Mouse (Mus musculus) adrenal gland, adult 2 months (tissue): ENCODE results near the gene Pla2g5. TPM values are rescaled to one million over a fixed set of nuclear protein-coding genes. Genes with fewer than 3 reads are reported as not detected.
"Not testable (repeated sequence)": the region's sequence is repeated elsewhere in the genome, so short reads cannot be mapped to it uniquely, and the experiment has no call there.

Experiments used
- DNase-seq: peaks from one replicate; pipeline ENCODE4 v3.0.0; 2021
- polyA plus RNA-seq: library from polyadenylated mRNA; depleted of rRNA; stranded (reverse); fragments of >200 nt; gene quantifications from 2 replicates; pipeline ENCODE4 v1.2.3, GENCODE M21; 2012
- total RNA-seq, 2 experiments: library from RNA; stranded (reverse); gene quantifications; 2 replicates each; pipeline ENCODE4 v1.2.3; 2021

Pla2g5 gene
- total and polyA plus RNA-seq, 3 experiments = 13.1 to 88.3 (median 13.1) TPM

- no peak for DNase-seq
Measured at GRCm38 (mm10) chr4:138858446-138858845, 4.8 kb downstream of the Pla2g5 start.

GRCm38 (mm10) chr4:138857576-138857975, 5.7 kb downstream of the Pla2g5 start:
- no peak for DNase-seq

DNA sequence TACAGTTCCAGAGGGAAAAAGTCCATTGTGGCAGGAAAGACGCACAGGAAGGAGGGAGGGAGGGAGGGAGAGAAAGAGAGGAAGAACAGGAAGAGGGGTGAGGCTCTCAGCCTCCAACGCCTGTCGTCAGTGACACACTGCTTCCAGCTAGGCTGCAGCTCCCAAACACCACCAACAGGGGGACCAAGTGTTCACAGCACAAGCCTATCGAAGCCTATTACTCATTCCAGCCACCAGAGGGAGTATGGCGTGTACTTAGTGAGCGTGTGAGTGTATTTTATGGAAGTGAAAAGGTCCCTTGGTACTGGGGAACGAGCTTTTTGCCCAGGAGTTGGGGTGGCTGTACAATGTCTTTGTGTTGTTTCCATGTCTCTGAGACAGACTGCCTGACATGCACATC, 6.8 kb downstream of the Pla2g5 start:
- DNase-seq = peak; percentile 63

GRCm38 (mm10) chr4:138855092-138855632, 8.1 kb downstream of the Pla2g5 start:
- no peak for DNase-seq

DNA sequence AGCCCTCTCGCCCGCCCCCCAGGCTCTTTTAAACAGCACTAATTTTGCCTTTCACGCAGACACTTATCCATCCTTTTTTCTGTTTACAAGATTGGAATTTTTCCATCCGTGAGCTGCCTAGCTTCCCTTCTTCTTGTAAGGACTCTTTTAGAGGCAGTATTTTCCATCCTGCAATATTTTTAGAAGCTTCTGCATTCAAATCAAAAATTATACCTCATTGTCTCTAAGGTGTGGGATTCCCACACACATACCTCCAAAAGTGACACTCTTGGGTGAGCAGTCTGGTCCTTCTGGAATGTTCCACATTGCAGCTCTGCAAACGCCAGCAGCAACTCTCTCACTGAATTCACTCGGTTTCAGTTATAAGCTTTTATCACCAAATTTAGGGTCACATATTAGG, 10.3 kb downstream of the Pla2g5 start:
- DNase-seq = no peak

DNA sequence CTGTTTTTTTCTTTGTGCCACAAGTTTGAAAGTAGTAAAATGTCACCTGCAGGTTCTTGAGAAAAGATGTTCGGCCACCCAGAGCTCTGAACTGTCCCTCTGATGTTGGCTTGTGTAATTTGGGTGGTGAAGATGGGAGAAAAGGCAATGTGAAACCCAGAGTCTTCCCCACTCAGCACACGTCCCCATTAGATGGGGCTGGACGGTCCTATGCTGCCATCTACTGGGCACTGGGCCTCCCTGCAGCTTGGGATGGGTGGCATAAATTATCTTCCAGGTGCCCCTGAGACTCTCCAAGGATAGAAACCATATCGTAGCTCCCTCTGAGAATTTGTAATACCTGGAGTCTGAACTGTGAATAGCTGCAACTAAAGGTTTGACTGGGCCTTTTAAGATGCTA, 11.8 kb downstream of the Pla2g5 start:
- DNase-seq = peak; percentile 66

DNA sequence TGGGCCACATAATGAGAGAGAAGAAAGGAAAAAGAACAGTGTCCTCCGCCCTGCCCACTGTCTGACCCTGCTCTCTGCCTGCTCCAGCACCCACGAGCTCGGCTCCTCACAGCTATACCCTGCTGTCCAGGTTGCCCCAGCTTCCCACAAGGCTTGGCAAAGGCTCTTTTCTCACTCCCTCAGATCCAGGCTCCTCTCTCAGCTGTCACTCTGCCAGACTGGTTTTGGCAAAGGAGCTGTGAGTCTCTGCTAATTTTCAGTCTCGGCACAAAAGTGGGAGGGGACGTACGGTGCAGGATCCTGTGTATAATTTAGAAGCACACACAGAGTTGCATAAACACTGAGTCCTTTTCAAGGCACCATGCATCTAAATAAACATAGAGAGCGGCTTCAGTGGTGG, 21.9 kb downstream of the Pla2g5 start:
- no peak for DNase-seq

- no peak for DNase-seq
Measured at GRCm38 (mm10) chr4:138840726-138841125, 22.6 kb downstream of the Pla2g5 start.

DNA sequence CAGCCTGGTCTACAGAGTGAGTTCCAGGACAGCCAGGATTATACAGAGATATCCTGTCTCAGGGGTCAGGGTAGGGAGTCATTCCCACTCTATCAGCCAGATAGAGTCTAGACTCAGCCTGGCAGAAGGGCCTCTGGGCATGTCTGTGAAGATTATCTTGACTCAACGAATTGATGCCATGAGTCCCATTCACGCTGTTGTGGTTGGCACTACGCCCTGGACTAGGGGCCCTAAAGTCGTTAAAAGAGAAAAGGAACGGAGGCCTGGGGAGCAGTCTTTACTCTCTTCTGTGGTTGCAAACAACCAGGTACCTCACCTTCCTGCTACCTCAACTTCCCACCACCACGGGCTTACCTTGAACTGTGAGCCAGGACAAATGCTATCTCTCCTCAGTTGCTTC, 23.5 kb downstream of the Pla2g5 start:
- DNase-seq = no peak

DNA sequence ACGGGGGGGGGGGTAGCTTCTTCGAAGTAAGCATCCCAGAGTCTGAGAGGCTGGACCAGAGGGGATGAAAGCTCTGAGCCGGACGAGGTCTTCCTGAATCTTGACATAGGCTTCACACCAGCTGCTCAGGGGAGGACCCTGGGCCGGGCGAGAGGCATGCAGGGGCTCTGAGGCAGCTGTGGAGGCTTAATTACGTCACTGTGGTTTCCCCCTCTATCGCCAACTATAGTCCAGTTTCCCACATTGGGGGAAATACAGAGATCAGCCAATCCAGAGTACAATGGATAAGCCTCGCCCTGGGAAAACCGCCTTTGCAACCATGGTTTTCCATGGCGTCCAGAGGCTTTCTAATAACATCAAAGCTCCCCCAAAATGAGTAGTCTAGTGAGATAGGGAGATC, 36.1 kb downstream of the Pla2g5 start:
- no peak for DNase-seq

DNA sequence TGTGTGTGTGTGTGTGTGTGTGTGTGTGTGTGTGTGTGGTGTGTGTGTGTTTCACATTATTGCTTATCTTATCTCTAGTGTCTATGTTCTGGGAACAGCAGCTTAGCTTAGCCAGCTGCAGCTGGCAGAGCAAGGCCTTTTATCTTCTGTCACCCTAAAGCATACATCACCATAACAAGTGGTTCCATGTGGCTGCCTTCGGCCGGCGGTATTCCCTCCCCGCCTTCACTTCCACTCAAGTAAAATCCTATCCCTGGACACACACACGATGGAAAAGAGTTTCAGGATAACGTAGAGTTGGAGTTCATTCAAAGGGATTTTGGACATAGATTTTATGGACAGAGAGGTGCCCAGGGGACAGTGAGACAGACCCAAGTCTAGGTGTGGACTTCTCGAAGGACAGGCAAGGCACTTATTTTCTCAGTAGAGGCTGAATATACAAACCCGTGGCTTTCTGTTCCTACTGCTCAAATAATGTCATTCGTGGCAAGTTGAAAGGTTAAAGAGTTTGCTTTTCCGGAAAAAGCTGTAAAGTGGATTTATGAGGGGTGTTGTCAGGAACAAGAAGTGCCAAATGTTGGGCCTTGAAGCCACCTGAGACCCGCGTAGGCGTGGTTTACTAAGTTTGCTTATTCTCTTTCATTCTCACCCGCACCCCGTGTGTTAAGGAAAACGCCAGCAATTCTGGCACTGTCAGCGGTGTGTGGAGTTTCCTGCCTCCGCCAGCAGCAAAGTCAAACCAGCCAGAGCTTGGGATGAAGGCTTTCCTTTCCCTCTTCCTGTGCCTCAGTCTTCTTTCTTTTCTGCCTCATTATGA, 37.3 kb downstream of the Pla2g5 start:
- no peak for DNase-seq

GRCm38 (mm10) chr4:138824660-138825059, 38.6 kb downstream of the Pla2g5 start:
- DNase-seq = no peak

DNA sequence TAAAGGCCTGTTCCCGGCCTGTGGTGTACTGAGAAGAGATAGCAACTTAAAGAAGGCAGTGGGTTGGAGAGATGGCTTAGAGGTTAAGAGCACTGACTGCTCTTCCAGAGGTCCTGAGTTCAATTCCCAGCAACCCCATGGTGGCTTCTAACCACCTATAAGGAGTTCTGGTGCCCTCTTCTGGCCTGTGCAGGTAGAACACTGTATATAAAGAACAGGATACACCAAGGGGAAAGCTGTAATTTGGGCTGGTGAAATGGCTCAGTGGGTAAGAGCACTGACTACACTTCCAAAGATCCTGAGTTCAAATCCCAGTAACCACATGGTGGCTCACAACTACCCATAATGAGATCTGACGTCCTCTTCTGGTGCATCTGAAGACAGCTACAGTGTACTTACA, 39.1 kb downstream of the Pla2g5 start:
- DNase-seq = not testable (repeated sequence)

DNA sequence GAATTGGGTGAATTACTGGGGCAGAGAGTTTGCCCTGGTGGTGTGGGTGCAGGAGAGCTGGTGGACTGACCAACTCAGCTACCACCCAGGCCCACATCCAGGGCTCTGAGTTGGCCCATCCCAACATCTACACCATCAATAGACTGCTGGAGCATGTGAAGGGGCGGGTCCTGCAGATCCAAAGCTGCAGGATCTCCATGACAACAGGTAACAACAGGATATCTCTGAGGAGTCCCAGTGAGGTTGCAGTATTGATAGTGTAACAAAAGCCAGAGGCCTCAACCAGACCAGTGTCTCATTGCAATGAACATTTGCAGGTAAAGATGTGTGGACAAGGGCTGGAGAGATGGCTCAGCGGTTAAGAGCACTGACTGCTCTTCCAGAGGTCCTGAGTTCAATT, 42.2 kb downstream of the Pla2g5 start:
- no peak for DNase-seq

- peak; percentile 84 for DNase-seq
Measured at GRCm38 (mm10) chr4:138819101-138819500, 44.2 kb downstream of the Pla2g5 start.

DNA sequence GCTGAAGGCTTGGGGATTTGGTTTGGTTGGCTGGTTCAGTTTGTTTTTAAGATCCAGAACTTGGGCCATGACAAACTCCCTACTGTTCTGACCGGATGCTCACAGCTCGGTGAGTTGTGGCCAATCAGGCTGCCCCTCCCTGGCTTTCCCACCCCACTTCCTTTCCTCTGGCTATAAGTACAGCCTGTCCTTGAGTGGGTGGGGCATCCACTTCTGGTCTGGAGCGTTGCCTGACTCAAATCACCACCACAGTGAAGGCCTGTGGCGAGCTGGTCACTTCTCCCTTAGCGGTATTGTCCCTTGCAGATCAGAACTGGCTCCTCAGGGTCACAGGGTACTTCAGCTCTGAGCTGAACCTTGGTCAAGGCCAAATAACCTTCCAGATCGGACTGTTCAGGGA, 45.5 kb downstream of the Pla2g5 start:
- DNase-seq = peak; percentile 35

GRCm38 (mm10) chr4:138816166-138816565, 47.1 kb downstream of the Pla2g5 start:
- DNase-seq = no peak

DNA sequence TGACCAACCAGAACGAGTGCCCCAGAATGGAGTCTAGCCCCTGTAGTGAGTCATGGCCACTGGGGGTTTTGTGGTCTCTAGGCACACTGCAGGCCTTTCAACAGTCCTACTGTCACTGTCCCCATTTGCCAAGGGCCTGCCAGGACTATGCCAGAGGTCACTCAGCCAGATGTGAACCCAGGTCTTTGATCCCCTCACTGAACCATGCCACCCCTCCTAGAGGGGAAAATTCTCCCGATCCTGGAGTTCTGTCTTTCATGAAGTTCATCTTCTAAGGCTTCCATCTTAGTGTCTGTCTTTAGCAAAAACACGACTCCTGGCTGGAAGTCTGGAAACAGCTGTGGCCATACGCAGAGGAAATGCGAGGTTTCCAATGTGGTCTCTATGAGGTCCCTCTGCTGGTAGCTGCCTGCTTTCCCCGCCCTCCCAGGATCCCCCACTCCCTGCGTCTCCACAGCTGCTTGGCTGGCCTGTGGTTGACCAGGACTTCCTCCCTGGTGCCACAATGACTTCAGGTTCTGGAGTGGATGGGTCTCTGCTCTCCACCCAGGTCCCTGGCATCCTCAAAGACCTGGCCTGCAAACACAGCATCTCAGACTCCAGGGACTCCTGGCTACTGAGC, 56.3 kb downstream of the Pla2g5 start:
- no peak for DNase-seq

- DNase-seq = no peak
Measured at GRCm38 (mm10) chr4:138806160-138806559, 57.1 kb downstream of the Pla2g5 start.

DNA sequence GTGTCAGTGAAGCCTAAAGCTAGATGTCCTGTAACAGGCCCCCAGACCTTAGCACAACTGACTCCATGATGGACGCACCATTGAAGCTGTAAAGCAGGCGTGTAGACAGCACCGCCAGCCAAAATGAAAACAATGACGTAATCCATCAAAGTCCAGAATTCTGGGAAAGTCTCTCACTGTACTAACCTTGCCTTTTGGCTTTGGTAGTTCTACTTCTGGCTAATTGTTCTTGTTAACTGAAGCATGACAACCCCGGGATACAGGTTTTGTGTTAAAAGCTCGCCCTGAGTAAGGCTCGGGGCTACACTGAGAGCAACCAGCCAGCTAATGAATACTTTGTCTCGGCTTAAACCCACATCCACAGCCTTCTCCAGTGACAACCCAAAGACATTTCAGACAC, 58.0 kb downstream of the Pla2g5 start:
- no peak for DNase-seq

DNA sequence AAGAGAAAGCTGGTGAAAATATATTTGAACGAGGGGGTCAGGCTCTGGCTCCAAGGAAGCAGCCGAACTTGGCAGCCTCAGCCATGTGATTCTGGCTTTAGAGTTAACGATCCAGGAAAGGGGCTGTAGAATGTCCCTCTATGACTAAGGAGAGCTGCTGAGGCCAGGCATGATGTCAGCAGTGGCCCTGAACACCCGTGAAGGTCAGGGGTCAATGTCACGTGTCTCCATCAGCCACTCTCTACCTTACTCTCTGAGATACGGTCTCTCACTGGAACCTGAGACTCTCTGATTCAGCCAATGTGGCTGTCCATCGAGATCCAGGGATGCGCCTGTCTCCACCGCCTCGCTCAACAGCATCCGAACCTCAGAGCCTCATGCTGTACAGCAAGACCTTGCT, 60.4 kb downstream of the Pla2g5 start:
- peak; percentile 47 for DNase-seq

DNA sequence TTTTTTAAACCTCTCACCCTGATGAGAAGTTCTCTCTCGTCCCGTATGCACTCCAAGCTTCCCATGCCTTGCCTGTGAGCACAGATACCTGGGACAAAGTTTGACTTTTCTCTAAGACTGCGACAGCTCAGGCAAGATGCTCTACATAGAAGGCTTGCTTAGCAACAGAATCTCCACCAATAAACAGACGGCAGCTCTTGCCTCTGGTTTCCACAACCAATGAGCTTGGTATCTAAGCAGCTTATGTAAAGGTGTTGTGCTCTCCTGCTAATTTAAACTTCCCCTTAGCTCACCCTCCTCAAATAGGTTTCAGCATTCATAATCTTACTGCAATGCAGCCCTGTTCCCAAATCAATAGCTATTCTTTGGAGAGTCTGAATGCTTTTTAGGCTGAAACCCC, 61.7 kb downstream of the Pla2g5 start:
- DNase-seq = no peak

GRCm38 (mm10) chr4:138800134-138800744, 63.0 kb downstream of the Pla2g5 start:
- no peak for DNase-seq
